Mouse (Mus musculus) urinary bladder, postnatal 4 days (tissue): ENCODE measurements around the gene Pdss2.

Source experiments
- DNase-seq, 2 experiments: peaks; one replicate each; pipeline ENCODE4 v3.0.0; 2021 to 2022; ENCODE audit warnings: low spot score in 2 of 2

Gene Pdss2

GRCm38 (mm10) chr10:43220910-43221625 is at the start of gene Pdss2:
Pdss2 (plus strand) TSS chr10:43221486.
- peak; percentile 89 to 91 for DNase-seq

GRCm38 (mm10) chr10:43172066-43172465 is 49.2 kb upstream of the Pdss2 start:
- no peak for DNase-seq

DNA sequence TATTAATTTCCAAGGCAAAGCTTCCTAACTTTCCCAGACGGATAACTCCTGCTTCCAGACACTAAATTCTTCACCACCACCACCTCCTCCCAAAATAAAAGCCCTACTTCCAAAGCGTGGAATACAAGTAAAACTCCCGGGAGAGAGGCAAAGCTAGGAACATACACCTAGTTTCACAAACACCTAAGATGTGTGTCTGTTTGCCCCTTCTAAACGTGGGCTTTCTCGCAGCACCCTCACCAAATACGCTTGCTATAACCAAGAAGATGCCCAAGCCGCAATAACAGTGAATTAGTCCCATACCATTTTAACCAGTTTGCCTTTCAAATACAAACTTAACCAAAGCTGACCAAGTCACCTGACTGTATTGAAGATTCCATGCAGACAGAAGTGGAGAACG is 48.7 kb upstream of the Pdss2 start:
- no peak for DNase-seq

- peak; percentile 62 to 73 for DNase-seq
These were observed 48.0 kb upstream of the Pdss2 start for GRCm38 (mm10) chr10:43173141-43173827.

DNA sequence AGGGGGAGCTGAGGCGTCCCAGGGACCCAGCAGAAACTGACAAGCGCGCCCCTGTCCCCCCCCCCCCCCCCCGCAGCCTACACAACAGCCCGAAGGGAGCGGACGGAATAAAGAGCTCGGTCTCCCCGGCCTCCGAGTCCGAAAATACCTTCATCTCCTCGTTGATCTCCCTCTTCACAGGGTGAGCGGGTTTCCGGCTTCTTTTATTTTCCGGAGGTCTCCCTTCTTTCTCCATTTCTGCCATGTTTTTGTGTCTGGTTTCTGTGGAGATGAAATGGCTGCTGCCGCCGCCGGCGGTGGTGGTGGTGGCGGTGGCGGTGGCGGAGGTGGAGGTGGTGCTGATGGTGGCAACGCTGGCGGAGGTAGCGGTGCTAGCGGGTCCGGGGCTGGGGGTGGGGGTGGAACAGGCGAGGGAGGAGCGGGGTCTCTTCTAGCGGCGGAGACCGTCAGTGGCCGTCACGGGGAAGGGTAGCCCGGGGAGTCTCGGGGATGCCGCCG is 47.4 kb upstream of the Pdss2 start:
- no peak for DNase-seq

DNA sequence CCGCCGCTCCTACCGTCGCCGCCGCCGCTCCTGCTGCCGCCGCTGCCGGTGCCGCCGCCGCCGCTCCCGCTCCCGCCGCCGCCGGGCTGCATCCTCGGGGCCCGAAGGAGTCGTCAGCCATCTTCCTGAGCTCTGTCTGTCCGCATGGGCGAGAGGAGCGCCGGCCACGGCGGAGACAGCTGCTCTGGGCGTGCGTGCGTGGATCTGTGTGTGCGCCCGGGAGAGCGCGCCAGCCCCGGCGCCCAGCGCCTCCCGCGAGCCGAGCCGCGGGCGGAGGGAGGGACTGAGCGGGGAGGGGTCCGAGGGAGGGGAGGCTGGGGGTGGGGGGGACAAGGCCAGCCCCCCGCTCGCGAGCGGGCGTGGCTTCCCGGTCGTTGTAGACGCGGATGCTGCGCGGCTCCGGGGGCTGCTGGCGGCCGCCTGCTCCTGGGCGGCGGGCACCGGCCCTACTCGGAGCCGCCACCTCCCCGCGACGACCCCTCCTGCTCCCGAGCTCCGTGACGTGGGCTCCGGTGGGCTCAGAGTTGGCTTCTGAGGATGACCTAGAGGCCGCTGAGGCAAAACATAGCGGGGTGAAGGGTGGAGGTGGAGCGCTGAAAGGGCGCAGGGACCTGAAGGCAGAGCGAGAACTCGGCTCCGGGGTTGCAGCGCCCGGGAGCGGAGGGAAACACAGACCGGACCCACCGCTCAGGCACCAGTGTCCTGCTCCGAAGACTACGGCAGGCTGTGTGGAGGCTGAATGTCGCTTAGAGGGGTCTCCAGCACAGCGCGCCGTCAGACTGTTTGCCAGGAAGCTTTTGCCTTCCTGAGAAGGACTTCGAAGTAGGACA is 46.7 kb upstream of the Pdss2 start, which contains the start of the genes Sobp and 9030612E09Rik:
TSS of gene Sobp (minus strand) at position 205 of the 830 bp plus-strand sequence.
TSS of gene 9030612E09Rik (plus strand) at position 379 of the 830 bp plus-strand sequence.
- peak in 1 of 2 experiments; percentile 62 for DNase-seq

DNA sequence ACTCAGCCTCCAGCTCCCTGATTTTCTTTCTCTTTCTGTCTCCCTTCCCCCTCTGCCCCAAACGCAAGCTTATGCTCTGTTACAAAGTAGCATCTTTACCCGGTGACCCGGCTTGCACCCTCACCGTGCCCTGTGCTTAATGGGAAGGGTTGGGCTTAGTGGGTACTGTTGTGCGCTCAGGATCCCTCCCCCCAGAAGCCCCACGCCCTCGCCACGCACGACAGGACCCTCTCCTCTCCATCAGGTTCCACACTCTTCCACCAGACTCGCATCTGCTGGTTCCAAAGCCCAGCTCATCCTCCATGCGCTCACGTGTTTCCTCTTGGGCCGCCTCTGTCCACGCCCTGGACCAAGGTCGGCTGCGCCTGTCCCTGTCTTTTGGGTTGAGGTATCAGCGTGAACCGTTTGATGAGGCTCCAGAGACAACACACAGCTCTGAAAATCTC is 46.1 kb upstream of the Pdss2 start:
- no peak for DNase-seq

DNA sequence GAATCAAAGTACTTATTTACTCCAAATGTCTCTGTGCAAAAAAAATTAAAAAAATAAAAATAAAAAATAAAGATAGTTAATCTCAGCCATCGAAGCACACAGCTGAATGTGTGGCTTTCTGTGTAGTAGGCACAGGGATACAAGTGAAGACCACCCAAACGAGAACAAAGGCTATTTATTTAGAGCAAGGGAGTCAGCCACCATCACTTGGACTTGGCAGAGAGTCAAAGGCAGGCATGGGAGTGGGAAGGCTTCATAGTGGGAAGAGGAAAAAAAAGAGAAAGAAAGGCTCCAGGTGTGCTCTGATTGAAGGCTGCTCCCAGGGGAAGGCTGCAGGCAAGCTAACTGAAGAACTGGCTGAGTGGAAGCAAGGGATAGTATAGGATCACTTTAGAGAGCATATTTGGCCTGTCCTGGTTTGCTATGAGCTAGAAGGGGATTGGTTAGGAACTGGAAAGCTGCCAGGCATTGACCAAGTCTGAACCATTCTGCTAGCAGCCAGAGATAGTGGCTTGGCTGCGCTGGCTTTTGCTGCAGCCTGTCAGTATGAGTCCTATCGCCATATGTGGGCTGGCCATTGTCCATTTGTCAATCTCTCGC is 40.9 kb upstream of the Pdss2 start:
- DNase-seq, result no peak

DNA sequence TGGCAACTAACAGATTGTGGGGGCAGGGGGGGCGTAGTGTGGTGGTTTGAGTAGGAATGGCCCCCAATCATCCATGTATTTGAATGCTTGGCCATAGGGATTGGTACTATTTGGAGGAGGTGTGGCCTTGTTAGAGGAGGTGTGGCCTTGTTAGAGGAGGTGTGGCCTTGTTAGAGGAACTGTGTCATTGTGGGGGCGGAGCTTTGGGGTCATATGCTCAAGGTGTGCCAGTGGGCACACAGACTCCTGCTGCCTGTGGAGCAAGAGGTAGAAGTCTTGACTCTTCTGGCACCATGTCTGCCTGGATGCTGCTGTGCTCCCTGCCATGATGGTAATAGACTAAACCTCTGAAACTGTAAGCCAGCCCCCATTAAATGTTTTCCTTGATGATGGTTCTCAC is 21.1 kb upstream of the Pdss2 start:
- no peak for DNase-seq

- DNase-seq, result no peak
These were observed 17.4 kb upstream of the Pdss2 start for GRCm38 (mm10) chr10:43203865-43204264.

- no peak for DNase-seq
These were observed 9.4 kb upstream of the Pdss2 start for GRCm38 (mm10) chr10:43211866-43212265.

DNA sequence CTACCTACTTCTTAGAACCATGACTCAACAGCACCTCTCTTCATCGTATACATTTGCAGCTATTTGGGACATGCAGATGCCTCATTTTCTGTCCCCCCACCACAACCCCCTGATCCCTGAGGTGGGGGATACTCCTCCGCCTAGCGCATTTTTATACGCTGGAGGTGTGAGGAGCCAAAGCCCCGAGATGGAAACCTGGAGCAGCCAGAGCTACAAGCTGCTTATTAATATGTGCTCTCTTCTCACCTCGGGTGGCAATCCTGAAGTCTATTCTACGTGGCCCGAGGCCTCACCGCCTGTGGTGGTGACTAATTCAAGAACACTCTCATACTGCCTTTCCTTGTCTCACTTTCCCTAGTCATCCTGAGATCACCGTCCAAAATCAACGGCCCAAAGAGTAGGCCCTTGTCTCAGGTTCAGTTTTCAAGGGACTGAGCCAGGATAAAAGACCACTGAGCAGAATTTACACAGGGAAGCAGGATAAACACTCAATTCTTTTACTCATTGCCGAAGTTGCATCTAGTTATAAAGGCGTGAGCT is 3.9 kb upstream of the Pdss2 start:
- DNase-seq, result no peak

GRCm38 (mm10) chr10:43220479-43220878 is 807 bp upstream of the Pdss2 start:
- DNase-seq, result no peak

- peak; percentile 30 to 61 for DNase-seq
These were observed 373 bp downstream of the Pdss2 start for GRCm38 (mm10) chr10:43221659-43222058.

DNA sequence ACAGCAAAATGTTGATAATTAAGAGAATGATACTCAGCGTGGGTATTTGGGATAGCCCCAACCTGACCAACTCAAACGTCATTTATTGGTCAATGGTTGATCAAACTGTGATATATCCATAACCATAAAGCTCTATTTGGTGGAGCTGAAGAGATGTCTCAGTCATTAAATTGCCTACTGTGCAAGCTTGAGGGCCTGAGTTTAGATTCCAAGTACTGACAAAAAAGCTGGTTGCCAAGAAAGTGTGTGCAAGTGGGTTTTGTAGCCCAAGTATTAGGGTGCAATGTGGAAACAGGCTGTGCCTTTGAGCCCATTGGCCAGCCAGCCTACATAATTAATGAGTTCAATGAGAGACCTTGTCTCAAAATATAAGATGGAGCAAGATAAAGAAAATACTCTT is 2.1 kb downstream of the Pdss2 start:
- DNase-seq, result no peak

GRCm38 (mm10) chr10:43226391-43226790 is 5.1 kb downstream of the Pdss2 start:
- DNase-seq, result no peak

DNA sequence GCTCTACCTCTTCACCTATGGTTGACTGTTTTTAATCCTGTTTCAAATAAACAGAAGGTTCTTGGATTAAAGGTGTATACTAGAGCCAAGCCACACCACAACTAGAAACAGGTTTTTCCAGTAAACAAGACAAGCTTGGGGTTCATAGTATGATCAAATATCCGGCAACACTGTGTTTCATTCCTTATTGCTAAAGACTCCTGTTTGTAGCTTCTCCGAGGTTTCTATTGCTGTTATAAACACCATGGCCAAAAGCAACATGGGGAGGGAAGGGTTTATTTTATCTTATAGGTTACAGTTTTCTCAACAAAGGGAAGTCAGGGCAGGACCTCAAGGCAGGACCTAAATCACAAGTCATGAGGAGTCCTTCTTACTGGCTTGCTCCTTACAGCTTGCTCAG is 8.0 kb downstream of the Pdss2 start:
- DNase-seq, result no peak

DNA sequence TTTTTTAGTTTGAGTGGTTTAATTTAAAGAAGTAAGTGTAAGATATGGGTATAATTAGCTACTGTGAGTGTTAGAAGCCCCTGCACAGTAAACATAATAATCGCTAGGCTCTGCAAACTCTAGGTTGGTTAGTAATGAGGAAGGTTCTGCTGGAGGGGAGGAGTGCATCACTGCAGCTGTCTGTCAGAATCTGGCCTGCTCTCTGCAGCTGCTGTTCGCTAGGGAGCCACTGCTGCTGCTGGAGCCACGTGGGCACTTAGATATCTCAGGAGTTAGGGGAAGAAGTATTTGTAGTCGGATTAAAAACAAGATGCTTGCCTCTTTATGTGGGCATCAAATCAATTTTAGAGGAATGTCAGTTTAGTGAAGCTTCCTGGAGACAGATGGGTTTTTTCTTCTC is 13.2 kb downstream of the Pdss2 start:
- no peak for DNase-seq

- DNase-seq, result no peak
These were observed 13.7 kb downstream of the Pdss2 start for GRCm38 (mm10) chr10:43235011-43235410.

GRCm38 (mm10) chr10:43235758-43236669 is 14.7 kb downstream of the Pdss2 start:
- no peak for DNase-seq
